Mouse (Mus musculus): ENCODE results near the gene Mettl14. TPM values are rescaled to one million over a fixed set of nuclear protein-coding genes. Genes with fewer than 3 reads are reported as not detected.

Gene Mettl14
- polyA plus RNA-seq, 1 experiment from 2014 or later: 23.5 TPM

DNA sequence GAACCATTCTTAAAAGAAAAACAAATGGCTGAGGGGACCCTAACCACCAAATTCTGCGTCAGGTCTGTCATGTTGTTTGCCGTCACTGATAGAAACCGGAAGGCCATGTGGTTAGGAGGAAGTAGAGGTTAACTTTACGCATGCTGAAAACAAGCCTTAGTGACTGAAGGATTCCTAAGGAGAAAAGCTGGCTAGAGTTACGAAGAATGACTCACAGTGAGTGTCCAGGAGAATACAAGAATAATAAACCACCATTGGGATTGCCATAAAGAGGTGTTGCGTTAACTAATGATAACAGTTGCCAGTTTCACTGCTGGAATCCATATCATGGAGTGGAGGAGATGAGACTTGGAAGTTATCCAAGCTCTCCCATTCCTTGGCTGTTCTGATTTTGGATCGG, 51.0 kb downstream of the Mettl14 start:
- no peak overlapping the region for H3K4me2 ChIP-seq (ENCODE audit: low read depth, low read length)
- no peak overlapping the region for H3K4me3 ChIP-seq (ENCODE audit: low read length)
- H3K27ac ChIP-seq (ENCODE audit: low read length): peak overlapping the region; percentile 70
- H3K36me3 ChIP-seq (ENCODE audit: control insufficient read depth, insufficient read depth): peaks cover 26% of the 10 kb centered on the region
- 0 out of 2 replicates have a peak, but pooled peaks have one; percentile 19 for ATAC-seq (replicated peaks; ENCODE audit: extremely low read depth, insufficient read depth, low FRiP score)
- H3K27me3 ChIP-seq (ENCODE audit: control insufficient read depth, insufficient read depth, low read length): no peaks in the 10 kb centered on the region
- no peaks in the 10 kb centered on the region for H3K9me3 ChIP-seq (replicated peaks; ENCODE audit: control insufficient read depth, low read length)
- H3K9ac ChIP-seq (ENCODE audit: low read length): no peak overlapping the region
- 29% methylated on average over 7 of the region's 7 CpGs for WGBS
- peaks cover 29% of the 10 kb centered on the region for H3K4me1 ChIP-seq (ENCODE audit: control insufficient read depth, insufficient read depth, low read length)

GRCm38 (mm10) chr3:123333055-123333424, 52.9 kb downstream of the Mettl14 start:
- H3K9me3 ChIP-seq (replicated peaks; ENCODE audit: control insufficient read depth, low read length): no peaks in the 10 kb centered on the region
- peaks cover 39% of the 10 kb centered on the region for H3K4me1 ChIP-seq (ENCODE audit: control insufficient read depth, insufficient read depth, low read length)
- no peak overlapping the region for H3K4me3 ChIP-seq (ENCODE audit: low read length)
- H3K27me3 ChIP-seq (ENCODE audit: control insufficient read depth, insufficient read depth, low read length): no peaks in the 10 kb centered on the region
- H3K27ac ChIP-seq (ENCODE audit: low read length): peak overlapping the region; percentile 29; the same call in 1 of the 2 replicates
- no peak overlapping the region for H3K4me2 ChIP-seq (ENCODE audit: low read depth, low read length)
- peaks cover 15% of the 10 kb centered on the region for H3K36me3 ChIP-seq (ENCODE audit: control insufficient read depth, insufficient read depth)
- 18% methylated on average over 4 of the region's 4 CpGs for WGBS
- H3K9ac ChIP-seq (ENCODE audit: low read length): no peak overlapping the region
- no peak for ATAC-seq (replicated peaks; ENCODE audit: extremely low read depth, insufficient read depth, low FRiP score)

GRCm38 (mm10) chr3:123332330-123333054, 53.4 kb downstream of the Mettl14 start:
- Histone ChIP-seq H3K4me1 (ENCODE audit: control insufficient read depth, insufficient read depth, low read length) (peaks cover 39% of the 10 kb centered on the region), H3K27me3 (ENCODE audit: control insufficient read depth, insufficient read depth, low read length) (no peaks in the 10 kb centered on the region), H3K4me2 (ENCODE audit: low read depth, low read length) (no peak overlapping the region), H3K9ac (ENCODE audit: low read length) (no peak overlapping the region), H3K36me3 (ENCODE audit: control insufficient read depth, insufficient read depth) (peaks cover 15% of the 10 kb centered on the region), H3K9me3 (replicated peaks; ENCODE audit: control insufficient read depth, low read length) (no peaks in the 10 kb centered on the region), H3K4me3 (ENCODE audit: low read length) (no peak overlapping the region), H3K27ac (ENCODE audit: low read length) (peak overlapping the region; percentile 29; the same call in 1 of the 2 replicates)
- 72% methylated on average over 2 of the region's 2 CpGs for WGBS
- ATAC-seq (replicated peaks; ENCODE audit: extremely low read depth, insufficient read depth, low FRiP score): no peak

DNA sequence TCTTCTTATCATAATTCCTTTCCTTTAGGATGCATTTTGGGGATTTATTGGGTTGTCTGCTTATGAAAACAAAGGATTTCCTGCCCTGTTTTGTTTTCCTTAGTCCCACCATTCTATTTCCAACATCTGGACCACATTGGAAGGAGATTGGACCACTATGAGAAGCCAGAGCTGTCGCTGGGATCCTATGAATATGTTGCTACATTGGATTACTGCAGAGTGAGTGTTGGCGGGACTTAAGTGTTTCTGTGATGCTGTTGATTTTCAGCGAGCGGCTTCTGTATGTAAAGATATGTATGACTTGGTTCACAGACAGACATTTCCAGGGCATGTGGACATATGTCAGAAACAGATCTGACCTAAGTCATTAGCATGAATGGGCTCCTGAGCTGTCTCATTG, 55.7 kb downstream of the Mettl14 start:
- H3K4me3 ChIP-seq (ENCODE audit: low read length): no peak overlapping the region
- no peak for ATAC-seq (replicated peaks; ENCODE audit: extremely low read depth, insufficient read depth, low FRiP score)
- H3K4me1 ChIP-seq (ENCODE audit: control insufficient read depth, insufficient read depth, low read length): peaks cover 40% of the 10 kb centered on the region
- H3K27me3 ChIP-seq (ENCODE audit: control insufficient read depth, insufficient read depth, low read length): no peaks in the 10 kb centered on the region
- H3K9ac ChIP-seq (ENCODE audit: low read length): no peak overlapping the region
- no peak overlapping the region for H3K27ac ChIP-seq (ENCODE audit: low read length)
- no peaks in the 10 kb centered on the region for H3K9me3 ChIP-seq (replicated peaks; ENCODE audit: control insufficient read depth, low read length)
- H3K36me3 ChIP-seq (ENCODE audit: control insufficient read depth, insufficient read depth): peaks cover 16% of the 10 kb centered on the region
- no peak overlapping the region for H3K4me2 ChIP-seq (ENCODE audit: low read depth, low read length)
- WGBS: 53% methylated on average over 4 of the region's 4 CpGs

DNA sequence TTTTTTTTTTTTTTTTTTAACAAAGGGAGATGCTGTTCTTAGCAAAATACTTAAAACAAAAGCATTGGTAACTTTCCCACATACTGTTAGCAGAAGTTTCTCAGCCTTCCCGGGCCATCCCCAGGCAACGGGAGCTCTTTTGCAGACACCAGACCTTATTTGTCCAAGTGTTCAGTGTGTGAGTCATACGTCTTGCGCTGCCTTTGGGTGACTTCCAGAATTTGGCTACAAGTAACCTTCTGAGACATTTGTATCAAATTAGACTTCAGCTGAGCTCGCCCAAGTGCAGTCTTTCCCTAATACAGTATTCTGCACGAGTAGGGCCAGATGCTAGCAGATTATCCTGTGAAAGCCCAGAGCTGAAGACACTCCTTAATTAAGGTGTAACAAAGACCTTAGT, 56.7 kb downstream of the Mettl14 start:
- H3K4me2 ChIP-seq (ENCODE audit: low read depth, low read length): no peak overlapping the region
- H3K27me3 ChIP-seq (ENCODE audit: control insufficient read depth, insufficient read depth, low read length): no peaks in the 10 kb centered on the region
- H3K9me3 ChIP-seq (replicated peaks; ENCODE audit: control insufficient read depth, low read length): no peaks in the 10 kb centered on the region
- peaks cover 16% of the 10 kb centered on the region for H3K36me3 ChIP-seq (ENCODE audit: control insufficient read depth, insufficient read depth)
- peak; percentile 50 for ATAC-seq (replicated peaks; ENCODE audit: extremely low read depth, insufficient read depth, low FRiP score)
- H3K4me3 ChIP-seq (ENCODE audit: low read length): no peak overlapping the region
- H3K9ac ChIP-seq (ENCODE audit: low read length): no peak overlapping the region
- WGBS: 34% methylated on average over 6 of the region's 6 CpGs
- H3K27ac ChIP-seq (ENCODE audit: low read length): peak overlapping the region; percentile 62
- H3K4me1 ChIP-seq (ENCODE audit: control insufficient read depth, insufficient read depth, low read length): peaks cover 40% of the 10 kb centered on the region

DNA sequence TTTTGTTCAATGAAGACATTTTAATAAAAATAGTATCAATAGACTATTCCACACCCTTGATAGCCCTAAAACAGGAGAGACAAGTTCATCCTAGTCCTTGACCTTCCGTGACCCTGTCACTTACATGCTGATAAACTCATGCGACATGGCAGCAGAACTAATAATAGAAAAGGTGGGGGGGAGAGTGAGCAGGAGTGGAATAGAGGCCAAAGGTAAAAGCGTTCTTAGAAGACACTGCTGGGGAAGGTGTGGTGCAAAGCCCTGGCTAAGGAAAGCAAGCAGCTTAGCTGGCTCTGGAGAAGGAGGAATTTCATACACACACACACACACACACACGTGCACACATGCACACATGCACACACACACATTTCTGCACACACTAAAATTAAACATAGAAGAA, 61.6 kb downstream of the Mettl14 start:
- peak; percentile 61; the same call in 1 of the 2 replicates for ATAC-seq (replicated peaks; ENCODE audit: extremely low read depth, insufficient read depth, low FRiP score)
- peaks cover 8% of the 10 kb centered on the region for H3K36me3 ChIP-seq (ENCODE audit: control insufficient read depth, insufficient read depth)
- no peaks in the 10 kb centered on the region for H3K27me3 ChIP-seq (ENCODE audit: control insufficient read depth, insufficient read depth, low read length)
- no peaks in the 10 kb centered on the region for H3K9me3 ChIP-seq (replicated peaks; ENCODE audit: control insufficient read depth, low read length)
- peaks cover 33% of the 10 kb centered on the region for H3K4me1 ChIP-seq (ENCODE audit: control insufficient read depth, insufficient read depth, low read length)
- WGBS: 31% methylated on average over 4 of the region's 4 CpGs
- peak overlapping the region; percentile 82 for H3K27ac ChIP-seq (ENCODE audit: low read length)
- peak overlapping the region; percentile 58 for H3K4me2 ChIP-seq (ENCODE audit: low read depth, low read length)
- no peak overlapping the region for H3K4me3 ChIP-seq (ENCODE audit: low read length)
- H3K9ac ChIP-seq (ENCODE audit: low read length): peak overlapping the region; percentile 8; the same call in 1 of the 2 replicates

DNA sequence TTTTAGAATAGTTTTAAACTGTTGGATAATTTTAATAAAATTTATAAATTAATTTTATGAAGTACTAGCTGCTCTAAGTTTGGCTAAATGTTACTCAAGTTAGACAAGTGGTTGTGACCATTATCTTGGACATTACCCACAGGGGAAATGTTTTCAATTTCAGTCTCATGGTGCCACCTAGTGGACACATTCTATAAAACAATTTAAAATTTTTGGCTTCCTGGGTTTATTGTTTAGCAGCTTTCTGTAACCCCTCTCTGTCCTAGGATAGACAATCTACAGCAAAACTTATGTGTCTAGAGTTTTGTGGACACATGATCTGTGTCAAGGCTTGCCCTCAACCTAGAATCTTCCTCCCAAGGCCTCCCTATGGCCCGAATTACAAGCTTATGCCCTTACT, 63.8 kb downstream of the Mettl14 start:
- Histone ChIP-seq H3K27ac (ENCODE audit: low read length) (no peak overlapping the region), H3K4me3 (ENCODE audit: low read length) (no peak overlapping the region), H3K27me3 (ENCODE audit: control insufficient read depth, insufficient read depth, low read length) (no peaks in the 10 kb centered on the region), H3K4me1 (ENCODE audit: control insufficient read depth, insufficient read depth, low read length) (peaks cover 31% of the 10 kb centered on the region), H3K4me2 (ENCODE audit: low read depth, low read length) (no peak overlapping the region), H3K9me3 (replicated peaks; ENCODE audit: control insufficient read depth, low read length) (no peaks in the 10 kb centered on the region), H3K36me3 (ENCODE audit: control insufficient read depth, insufficient read depth) (peaks cover 3% of the 10 kb centered on the region; the same call in 1 of the 2 replicates), H3K9ac (ENCODE audit: low read length) (no peak overlapping the region)
- WGBS: 55% methylated on average over 1 of the region's 1 CpGs
- ATAC-seq (replicated peaks; ENCODE audit: extremely low read depth, insufficient read depth, low FRiP score): no peak

DNA sequence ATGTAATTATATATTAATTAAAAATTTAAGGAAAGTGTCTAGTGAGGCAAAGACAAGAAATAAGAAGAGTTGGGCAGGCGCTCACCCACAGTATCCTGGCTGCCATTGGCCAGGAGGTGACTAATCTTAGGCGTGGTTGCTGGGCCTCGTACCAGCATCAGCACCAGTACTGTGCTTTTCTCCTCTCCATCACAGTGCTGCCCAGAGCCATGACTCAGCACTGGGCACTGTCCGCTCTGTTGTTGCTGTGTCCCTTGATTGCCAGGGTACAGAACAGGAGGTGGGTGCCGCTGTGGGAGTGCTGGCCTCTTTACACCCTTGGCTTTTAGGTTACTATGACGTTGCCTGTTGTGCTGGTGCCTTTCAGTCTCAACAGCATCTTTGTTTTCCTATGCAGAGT, 64.3 kb downstream of the Mettl14 start:
- WGBS: 70% methylated on average over 6 of the region's 6 CpGs
- H3K27me3 ChIP-seq (ENCODE audit: control insufficient read depth, insufficient read depth, low read length): no peaks in the 10 kb centered on the region
- no peak overlapping the region for H3K27ac ChIP-seq (ENCODE audit: low read length)
- no peak overlapping the region for H3K9ac ChIP-seq (ENCODE audit: low read length)
- no peaks in the 10 kb centered on the region for H3K9me3 ChIP-seq (replicated peaks; ENCODE audit: control insufficient read depth, low read length)
- peaks cover 35% of the 10 kb centered on the region for H3K4me1 ChIP-seq (ENCODE audit: control insufficient read depth, insufficient read depth, low read length)
- no peak overlapping the region for H3K4me2 ChIP-seq (ENCODE audit: low read depth, low read length)
- no peak for ATAC-seq (replicated peaks; ENCODE audit: extremely low read depth, insufficient read depth, low FRiP score)
- H3K36me3 ChIP-seq (ENCODE audit: control insufficient read depth, insufficient read depth): 0 out of 2 replicates have a peak, but pooled peaks cover 3% of the 10 kb centered on the region
- no peak overlapping the region for H3K4me3 ChIP-seq (ENCODE audit: low read length)

DNA sequence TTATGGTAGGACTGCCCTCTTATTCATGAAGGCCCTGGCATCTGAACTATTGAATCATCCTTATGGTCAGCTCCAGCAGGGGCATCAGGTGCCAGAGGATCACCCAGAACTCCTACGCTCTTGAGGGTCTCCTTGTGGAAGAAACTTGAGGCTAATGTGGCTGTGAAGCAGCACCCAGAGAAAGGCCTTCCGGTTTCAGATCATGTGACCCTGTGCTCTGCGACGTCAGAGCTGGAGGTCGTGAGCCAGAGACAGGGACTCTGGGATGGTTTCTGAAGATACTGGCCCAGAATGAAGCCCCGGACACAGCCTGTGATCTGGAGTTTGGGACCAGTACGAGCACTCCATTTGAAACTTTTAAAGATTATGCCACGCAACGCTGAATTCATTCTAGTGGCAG, 65.6 kb downstream of the Mettl14 start:
- Histone ChIP-seq H3K4me3 (ENCODE audit: low read length) (no peak overlapping the region), H3K27ac (ENCODE audit: low read length) (no peak overlapping the region), H3K4me1 (ENCODE audit: control insufficient read depth, insufficient read depth, low read length) (peaks cover 30% of the 10 kb centered on the region), H3K9ac (ENCODE audit: low read length) (no peak overlapping the region), H3K36me3 (ENCODE audit: control insufficient read depth, insufficient read depth) (0 out of 2 replicates have a peak, but pooled peaks cover 3% of the 10 kb centered on the region), H3K27me3 (ENCODE audit: control insufficient read depth, insufficient read depth, low read length) (no peaks in the 10 kb centered on the region), H3K4me2 (ENCODE audit: low read depth, low read length) (no peak overlapping the region), H3K9me3 (replicated peaks; ENCODE audit: control insufficient read depth, low read length) (no peaks in the 10 kb centered on the region)
- 77% methylated on average over 9 of the region's 9 CpGs for whole genome bisulfite sequencing
- ATAC-seq (replicated peaks; ENCODE audit: extremely low read depth, insufficient read depth, low FRiP score): no peak
